In genomic region chr14:54785898-54786297, GRCm38 (mm10) we compare ENCODE assay signal across 9 mouse cellular contexts. TPM values are rescaled to one million over a fixed set of nuclear protein-coding genes. Genes with fewer than 3 reads are reported as not detected.
A peak's percentile ranks its signal among the peaks of the same experiment; 100 is the strongest.
DNase-seq lines count a peak whose midpoint lies in the region; ATAC-seq and TF ChIP-seq lines count a peak whose summit lies in the region.
"Had no signal": no experiment of that assay in that cellular context is flagged by ENCODE, and none has a peak within 500 bp of the region (broad histone marks: within the 10 kb centered on the region; RNA-seq: fewer than 3 reads in every experiment).

No protein-coding gene starts in this region.

- TF ChIP-seq CTCF in liver, adult 2 months (IDR thresholded peaks at IDR 0.05; ENCODE audit: low read depth, low read length) = peak; percentile 75

- 65% methylated on average over 4 of the region's 4 CpGs for WGBS in kidney, embryonic 16.5 days
- WGBS in heart, embryonic 15.5 days = 52% methylated on average over 4 of the region's 4 CpGs
- 72% methylated on average over 4 of the region's 4 CpGs for WGBS in liver, adult 2 months

- H3K4me1 ChIP-seq in kidney, embryonic 16.5 days (ENCODE audit: insufficient read depth, low read length) = peaks cover 9% of the 10 kb centered on the region; the same call in 1 of the 2 replicates
- peaks cover 9% of the 10 kb centered on the region for H3K4me1 ChIP-seq in heart, embryonic 15.5 days (replicated peaks)
- H3K4me1 ChIP-seq in liver, adult 2 months (ENCODE audit: control insufficient read depth, insufficient read depth, low read length) = peaks cover 6% of the 10 kb centered on the region; the same call in 1 of the 2 replicates

- H3K27me3 ChIP-seq in kidney, embryonic 16.5 days (ENCODE audit: insufficient read depth, low read length) = peaks cover 8% of the 10 kb centered on the region; the same call in 1 of the 2 replicates
- H3K27me3 ChIP-seq in heart, embryonic 15.5 days = no peaks in the 10 kb centered on the region
- H3K27me3 ChIP-seq in liver, adult 2 months (ENCODE audit: control insufficient read depth, insufficient read depth, low read length) = 0 out of 2 replicates have a peak, but pooled peaks cover 2% of the 10 kb centered on the region

- no peak overlapping the region for H3K9ac ChIP-seq in kidney, embryonic 16.5 days (replicated peaks; ENCODE audit: low read length)
- no peak overlapping the region for H3K9ac ChIP-seq in heart, embryonic 15.5 days
- H3K9ac ChIP-seq in liver, adult 2 months (ENCODE audit: low read depth, low read length) = no peak overlapping the region

- DNase-seq in kidney, adult 11 months = peak; percentile 66
- peak; percentile 30 for DNase-seq in adipocyte (ENCODE audit: low spot score)
- peak; percentile 83 for DNase-seq in embryo, embryonic 10 days (ENCODE audit: low spot score)
- DNase-seq in liver, adult 2 months (ENCODE audit: extremely low read depth, low read depth, low spot score) = peak; percentile 61
- DNase-seq in retina, embryonic 14.5 days (ENCODE audit: low spot score) = peak; percentile 84
- DNase-seq in thymus, postnatal 4 days = peak; percentile 93

- TF ChIP-seq POLR2A in liver, adult 2 months (IDR thresholded peaks at IDR 0.05; ENCODE audit: extremely low read depth, insufficient read depth, low read length) = no peak

- no peaks in the 10 kb centered on the region for H3K79me2 ChIP-seq in liver, adult 2 months (ENCODE audit: control insufficient read depth, insufficient read depth, low read length)

- H3K27ac ChIP-seq in kidney, embryonic 16.5 days (ENCODE audit: low read length) = no peak overlapping the region
- peak overlapping the region; percentile 75 for H3K27ac ChIP-seq in heart, embryonic 15.5 days
- H3K27ac ChIP-seq in liver, adult 2 months (replicated peaks; ENCODE audit: insufficient read depth, low read depth, low read length) = no peak overlapping the region

- ATAC-seq in kidney, embryonic 16.5 days (ENCODE audit: low FRiP score, low TSS enrichment) = no peak
- no peak for ATAC-seq in heart, embryonic 15.5 days (replicated peaks; ENCODE audit: insufficient number of reproducible peaks, insufficient read depth, low FRiP score, low read depth)

- peaks cover 3% of the 10 kb centered on the region; the same call in 1 of the 2 replicates for H3K9me3 ChIP-seq in kidney, embryonic 16.5 days (ENCODE audit: low read length)
- no peaks in the 10 kb centered on the region for H3K9me3 ChIP-seq in heart, embryonic 15.5 days (replicated peaks)

- H3K36me3 ChIP-seq in kidney, embryonic 16.5 days (ENCODE audit: insufficient read depth, low read length) = no peaks in the 10 kb centered on the region
- no peaks in the 10 kb centered on the region for H3K36me3 ChIP-seq in heart, embryonic 15.5 days
- no peaks in the 10 kb centered on the region for H3K36me3 ChIP-seq in liver, adult 2 months (ENCODE audit: control insufficient read depth, insufficient read depth, low read length)

- H3K4me2 ChIP-seq in kidney, embryonic 16.5 days (replicated peaks; ENCODE audit: low read depth, low read length) = no peak overlapping the region
- H3K4me2 ChIP-seq in heart, embryonic 15.5 days = peak overlapping the region; percentile 25; the same call in 1 of the 2 replicates

- no peak overlapping the region for H3K4me3 ChIP-seq in kidney, embryonic 16.5 days (ENCODE audit: low read length)
- H3K4me3 ChIP-seq in heart, embryonic 15.5 days = no peak overlapping the region
- H3K4me3 ChIP-seq in liver, adult 2 months (ENCODE audit: insufficient read depth, low read depth, low read length) = no peak overlapping the region
- H3K4me3 ChIP-seq: erythroblast, embryonic 14.5 days had no signal

RNA-seq across cellular contexts. Expression of gene Slc7a8, which starts 4.2 kb away (rescaled TPM):
- polyA plus RNA-seq in kidney, embryonic 16.5 days (2015; fragmentation: Nextera tagmentation; extraction: Ambion mirVana) = 21.0 and 24.6 TPM in 2 replicates
- 2.8 and 4.4 TPM in 2 replicates for polyA plus RNA-seq in heart, embryonic 15.5 days (2015; fragmentation: Nextera tagmentation; extraction: Ambion mirVana)
- 1.0 and 1.8 TPM in 2 replicates for total RNA-seq in liver, adult 2 months (2014; rRNA removed)
- polyA plus RNA-seq in liver, adult 2 months (2012; rRNA removed) = 2.2 and 2.9 TPM in 2 replicates

RNA-seq across cellular contexts. Expression of gene Rnf212b, which starts 28.0 kb away (rescaled TPM):
- polyA plus RNA-seq in kidney, embryonic 16.5 days (2015; fragmentation: Nextera tagmentation; extraction: Ambion mirVana) = 0.16 and 0.59 TPM in 2 replicates
- polyA plus RNA-seq in heart, embryonic 15.5 days (2015; fragmentation: Nextera tagmentation; extraction: Ambion mirVana) = not detected in 2 replicates
- total RNA-seq in liver, adult 2 months (2014; rRNA removed) = not detected in 2 replicates
- not detected in 2 replicates for polyA plus RNA-seq in liver, adult 2 months (2012; rRNA removed)
- polyA plus RNA-seq: erythroblast, embryonic 14.5 days had no signal

Comparison
In these comparisons a context has a peak if more than half of its experiments do, and no peak if none do; other contexts are left out.
1. DNase-seq: peak in every context shown above with its lines; median percentile 93 in thymus, postnatal 4 days; 84 in retina, embryonic 14.5 days; 83 in embryo, embryonic 10 days; 66 in kidney, adult 11 months; 61 in liver, adult 2 months; 30 in adipocyte.